Mouse (Mus musculus) cerebellum, adult (tissue): ENCODE results near the gene Ric8b.

Experiments
- ATAC-seq: cut with Nextera tagmentation; 2 replicates; pipeline ENCODE4 v1.9.2; 2017; ENCODE audit warnings: mild to moderate bottlenecking, moderate library complexity, mixed read lengths; ENCODE audit not compliant: insufficient number of reproducible peaks, low FRiP score, low TSS enrichment

Gene Ric8b

GRCm38 (mm10) chr10:84916810-84917730 is at the start of gene Ric8b:
TSS of gene Ric8b (plus strand) at chr10:84917616.
- peak; percentile 96 for ATAC-seq

- ATAC-seq = no peak
Measured at GRCm38 (mm10) chr10:84871285-84871684, 46.1 kb upstream of the Ric8b start.

- no peak for ATAC-seq
Measured at GRCm38 (mm10) chr10:84871921-84872320, 45.5 kb upstream of the Ric8b start.

GRCm38 (mm10) chr10:84879823-84880571 is 37.4 kb upstream of the Ric8b start:
- ATAC-seq = no peak

- no peak for ATAC-seq
Measured at GRCm38 (mm10) chr10:84882528-84882927, 34.9 kb upstream of the Ric8b start.

GRCm38 (mm10) chr10:84885341-84885884 is 32.0 kb upstream of the Ric8b start:
- no peak for ATAC-seq

GRCm38 (mm10) chr10:84886221-84886627 is 31.2 kb upstream of the Ric8b start:
- ATAC-seq = no peak

- no peak for ATAC-seq
Measured at GRCm38 (mm10) chr10:84886785-84887184, 30.6 kb upstream of the Ric8b start.

- no peak for ATAC-seq
Measured at GRCm38 (mm10) chr10:84889096-84889846, 28.1 kb upstream of the Ric8b start.

- no peak for ATAC-seq
Measured at GRCm38 (mm10) chr10:84895810-84896358, 21.5 kb upstream of the Ric8b start.

GRCm38 (mm10) chr10:84896941-84897930 is 20.2 kb upstream of the Ric8b start:
- no peak for ATAC-seq

- no peak for ATAC-seq
Measured at GRCm38 (mm10) chr10:84898144-84898979, 19.1 kb upstream of the Ric8b start.

GRCm38 (mm10) chr10:84901676-84902075 is 15.7 kb upstream of the Ric8b start:
- no peak for ATAC-seq

GRCm38 (mm10) chr10:84902213-84902612 is 15.2 kb upstream of the Ric8b start:
- ATAC-seq = no peak

GRCm38 (mm10) chr10:84903307-84903706 is 14.1 kb upstream of the Ric8b start:
- no peak for ATAC-seq

- ATAC-seq = no peak
Measured at GRCm38 (mm10) chr10:84903742-84904141, 13.7 kb upstream of the Ric8b start.

GRCm38 (mm10) chr10:84906895-84907294 is 10.5 kb upstream of the Ric8b start:
- no peak for ATAC-seq

GRCm38 (mm10) chr10:84908006-84908405 is 9.4 kb upstream of the Ric8b start:
- ATAC-seq = no peak
